Mouse (Mus musculus): Measurements from ENCODE around the gene Izumo4. TPM values are rescaled to one million over a fixed set of nuclear protein-coding genes. Genes with fewer than 3 reads are reported as not detected.

The Izumo4 gene
- total RNA-seq (2014; rRNA removed) (17.2 and 18.3 TPM in 2 replicates), polyA plus RNA-seq (2012; rRNA removed) (42.5 and 49.7 TPM in 2 replicates)

- Histone ChIP-seq H3K4me1 (ENCODE audit: control insufficient read depth, insufficient read depth, low read length) (peaks cover 9% of the 10 kb centered on the region), H3K27ac (replicated peaks; ENCODE audit: insufficient read depth, low read depth, low read length) (peak within 1 kb of the TSS; percentile 82), H3K9ac (ENCODE audit: low read depth, low read length) (peak within 1 kb of the TSS; percentile 78), H3K4me3 (ENCODE audit: insufficient read depth, low read depth, low read length) (peak within 1 kb of the TSS; percentile 72), H3K36me3 (ENCODE audit: control insufficient read depth, insufficient read depth, low read length) (0 out of 2 replicates have a peak, but pooled peaks cover 2% of the 10 kb centered on the region), H3K79me2 (ENCODE audit: control insufficient read depth, insufficient read depth, low read length) (peaks cover 3% of the 10 kb centered on the region; the same call in 1 of the 2 replicates), H3K27me3 (ENCODE audit: control insufficient read depth, insufficient read depth, low read length) (no peaks in the 10 kb centered on the region)
- WGBS = under 1% methylated on average over 59 of the region's 59 CpGs
- DNase-seq (ENCODE audit: extremely low read depth, low read depth, low spot score) = peak; percentile 98
- TF ChIP-seq POLR2A (IDR thresholded peaks at IDR 0.05; ENCODE audit: extremely low read depth, insufficient read depth, low read length) (peak; percentile 40; the same call in 1 of the 2 replicates), CTCF (IDR thresholded peaks at IDR 0.05; ENCODE audit: low read depth, low read length) (no peak)
Measured at GRCm38 (mm10) chr10:80701721-80702535, at the start of gene Izumo4, which contains the start of gene Mob3a. Izumo4 (plus strand) TSS chr10:80702184. Mob3a (minus strand) TSS chr10:80701977.

GRCm38 (mm10) chr10:80653156-80653720 is 48.7 kb upstream of the Izumo4 start:
- Histone ChIP-seq H3K27me3 (ENCODE audit: control insufficient read depth, insufficient read depth, low read length) (no peaks in the 10 kb centered on the region), H3K27ac (replicated peaks; ENCODE audit: insufficient read depth, low read depth, low read length) (no peak overlapping the region), H3K79me2 (ENCODE audit: control insufficient read depth, insufficient read depth, low read length) (peaks cover 20% of the 10 kb centered on the region; the same call in 1 of the 2 replicates), H3K4me3 (ENCODE audit: insufficient read depth, low read depth, low read length) (no peak overlapping the region), H3K9ac (ENCODE audit: low read depth, low read length) (no peak overlapping the region), H3K36me3 (ENCODE audit: control insufficient read depth, insufficient read depth, low read length) (no peaks in the 10 kb centered on the region), H3K4me1 (ENCODE audit: control insufficient read depth, insufficient read depth, low read length) (peaks cover 8% of the 10 kb centered on the region)
- no peak for TF ChIP-seq CTCF (IDR thresholded peaks at IDR 0.05; ENCODE audit: low read depth, low read length)
- TF ChIP-seq POLR2A (IDR thresholded peaks at IDR 0.05; ENCODE audit: extremely low read depth, insufficient read depth, low read length) = no peak
- no peak for DNase-seq (ENCODE audit: extremely low read depth, low read depth, low spot score)
- 85% methylated on average over 6 of the region's 6 CpGs for WGBS

DNA sequence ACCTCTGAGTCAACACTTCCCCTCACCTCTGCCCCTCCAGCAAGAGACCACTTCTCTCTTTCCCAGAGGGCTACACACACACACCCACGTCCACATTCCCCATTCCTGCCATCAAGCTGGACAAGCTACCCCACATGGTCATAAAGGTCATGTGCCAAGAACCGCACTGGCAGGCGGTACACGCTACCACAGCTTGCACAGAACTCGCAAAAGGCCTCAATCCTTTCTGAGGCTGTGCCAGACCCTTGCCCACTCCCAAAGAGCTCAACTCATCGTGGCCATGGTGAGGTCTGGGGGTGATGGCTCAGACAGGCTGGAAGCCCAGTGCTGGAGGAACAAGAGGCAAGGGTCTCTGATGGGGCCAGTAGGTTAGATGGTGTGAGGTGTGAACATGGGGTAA is 47.1 kb upstream of the Izumo4 start:
- TF ChIP-seq POLR2A (IDR thresholded peaks at IDR 0.05; ENCODE audit: extremely low read depth, insufficient read depth, low read length) (no peak), CTCF (IDR thresholded peaks at IDR 0.05; ENCODE audit: low read depth, low read length) (no peak)
- Histone ChIP-seq H3K9ac (ENCODE audit: low read depth, low read length) (no peak overlapping the region), H3K36me3 (ENCODE audit: control insufficient read depth, insufficient read depth, low read length) (no peaks in the 10 kb centered on the region), H3K27ac (replicated peaks; ENCODE audit: insufficient read depth, low read depth, low read length) (no peak overlapping the region), H3K27me3 (ENCODE audit: control insufficient read depth, insufficient read depth, low read length) (no peaks in the 10 kb centered on the region), H3K4me3 (ENCODE audit: insufficient read depth, low read depth, low read length) (no peak overlapping the region), H3K4me1 (ENCODE audit: control insufficient read depth, insufficient read depth, low read length) (peaks cover 8% of the 10 kb centered on the region), H3K79me2 (ENCODE audit: control insufficient read depth, insufficient read depth, low read length) (peaks cover 20% of the 10 kb centered on the region; the same call in 1 of the 2 replicates)
- WGBS = 71% methylated on average over 6 of the region's 6 CpGs
- no peak for DNase-seq (ENCODE audit: extremely low read depth, low read depth, low spot score)

GRCm38 (mm10) chr10:80655406-80656129 is 46.4 kb upstream of the Izumo4 start:
- no peak for DNase-seq (ENCODE audit: extremely low read depth, low read depth, low spot score)
- TF ChIP-seq POLR2A (IDR thresholded peaks at IDR 0.05; ENCODE audit: extremely low read depth, insufficient read depth, low read length) (no peak), CTCF (IDR thresholded peaks at IDR 0.05; ENCODE audit: low read depth, low read length) (no peak)
- H3K27ac ChIP-seq (replicated peaks; ENCODE audit: insufficient read depth, low read depth, low read length) = no peak overlapping the region
- peaks cover 20% of the 10 kb centered on the region; the same call in 1 of the 2 replicates for H3K79me2 ChIP-seq (ENCODE audit: control insufficient read depth, insufficient read depth, low read length)
- peak overlapping the region; percentile 91 for H3K9ac ChIP-seq (ENCODE audit: low read depth, low read length)
- peaks cover 8% of the 10 kb centered on the region for H3K4me1 ChIP-seq (ENCODE audit: control insufficient read depth, insufficient read depth, low read length)
- H3K36me3 ChIP-seq (ENCODE audit: control insufficient read depth, insufficient read depth, low read length) = no peaks in the 10 kb centered on the region
- no peaks in the 10 kb centered on the region for H3K27me3 ChIP-seq (ENCODE audit: control insufficient read depth, insufficient read depth, low read length)
- H3K4me3 ChIP-seq (ENCODE audit: insufficient read depth, low read depth, low read length) = peak overlapping the region; percentile 78
- WGBS = 5% methylated on average over 12 of the region's 12 CpGs

GRCm38 (mm10) chr10:80656130-80656862 is 45.7 kb upstream of the Izumo4 start:
- Histone ChIP-seq H3K4me3 (ENCODE audit: insufficient read depth, low read depth, low read length) (peak overlapping the region; percentile 78), H3K27me3 (ENCODE audit: control insufficient read depth, insufficient read depth, low read length) (no peaks in the 10 kb centered on the region), H3K4me1 (ENCODE audit: control insufficient read depth, insufficient read depth, low read length) (peaks cover 8% of the 10 kb centered on the region), H3K9ac (ENCODE audit: low read depth, low read length) (peak overlapping the region; percentile 91), H3K27ac (replicated peaks; ENCODE audit: insufficient read depth, low read depth, low read length) (peak overlapping the region; percentile 50), H3K79me2 (ENCODE audit: control insufficient read depth, insufficient read depth, low read length) (peaks cover 20% of the 10 kb centered on the region; the same call in 1 of the 2 replicates), H3K36me3 (ENCODE audit: control insufficient read depth, insufficient read depth, low read length) (no peaks in the 10 kb centered on the region)
- DNase-seq (ENCODE audit: extremely low read depth, low read depth, low spot score) = peak; percentile 94
- WGBS = under 1% methylated on average over 68 of the region's 72 CpGs
- TF ChIP-seq POLR2A (IDR thresholded peaks at IDR 0.05; ENCODE audit: extremely low read depth, insufficient read depth, low read length) = peak; percentile 42; the same call in 1 of the 2 replicates
- no peak for TF ChIP-seq CTCF (IDR thresholded peaks at IDR 0.05; ENCODE audit: low read depth, low read length)

Measured in liver, adult 2 months (tissue).